Mouse (Mus musculus): ENCODE data around the gene Capzb.

Gene Capzb

GRCm38 (mm10) chr4:139302241-139302640 lies 109.5 kb downstream of the Capzb start:
- no peak for DNase-seq (ENCODE audit: low spot score in 2 of 2)

GRCm38 (mm10) chr4:139305521-139305920 lies 112.8 kb downstream of the Capzb start:
- no peak for DNase-seq (ENCODE audit: low spot score in 2 of 2)

GRCm38 (mm10) chr4:139307916-139308315 lies 115.2 kb downstream of the Capzb start:
- DNase-seq (ENCODE audit: low spot score in 2 of 2) = no peak

- no peak for DNase-seq (ENCODE audit: low spot score in 2 of 2)
Observed at GRCm38 (mm10) chr4:139309651-139310050, 117.0 kb downstream of the Capzb start.

- DNase-seq (ENCODE audit: low spot score in 2 of 2) = peak; percentile 92 to 99
Observed at GRCm38 (mm10) chr4:139310171-139310898, 117.6 kb downstream of the Capzb start, which contains the start of the genes Pqlc2 and Akr7a5. Pqlc2 (minus strand) TSS chr4:139310708. Akr7a5 (plus strand) TSS chr4:139310744.

- DNase-seq (ENCODE audit: low spot score in 2 of 2) = no peak
Observed at GRCm38 (mm10) chr4:139310899-139311701, 118.4 kb downstream of the Capzb start.

- no peak for DNase-seq (ENCODE audit: low spot score in 2 of 2)
Observed at GRCm38 (mm10) chr4:139311707-139312106, 119.0 kb downstream of the Capzb start.

GRCm38 (mm10) chr4:139312632-139313031 lies 119.9 kb downstream of the Capzb start:
- no peak for DNase-seq (ENCODE audit: low spot score in 2 of 2)

- no peak for DNase-seq (ENCODE audit: low spot score in 2 of 2)
Observed at GRCm38 (mm10) chr4:139318449-139318848, 125.8 kb downstream of the Capzb start.

GRCm38 (mm10) chr4:139319740-139320139 lies 127.0 kb downstream of the Capzb start:
- DNase-seq (ENCODE audit: low spot score in 2 of 2) = no peak

- peak in 1 of 2 experiments; percentile 21 for DNase-seq (ENCODE audit: low spot score in 2 of 2)
Observed at GRCm38 (mm10) chr4:139330605-139331004, 137.9 kb downstream of the Capzb start.

GRCm38 (mm10) chr4:139334631-139335295 lies 142.1 kb downstream of the Capzb start:
- no peak for DNase-seq (ENCODE audit: low spot score in 2 of 2)

GRCm38 (mm10) chr4:139335507-139335906 lies 142.8 kb downstream of the Capzb start:
- DNase-seq (ENCODE audit: low spot score in 2 of 2) = no peak

- peak in 1 of 2 experiments; percentile 50 for DNase-seq (ENCODE audit: low spot score in 2 of 2)
Observed at GRCm38 (mm10) chr4:139336822-139337483, 144.3 kb downstream of the Capzb start.

GRCm38 (mm10) chr4:139338145-139338544 lies 145.4 kb downstream of the Capzb start:
- no peak for DNase-seq (ENCODE audit: low spot score in 2 of 2)

- DNase-seq (ENCODE audit: low spot score in 2 of 2) = no peak
Observed at GRCm38 (mm10) chr4:139340835-139341234, 148.1 kb downstream of the Capzb start.
